Mouse (Mus musculus): ENCODE measurements at regions not wholly inside any gene's neighbourhood (a gene's known extent, or its start where the extent isn't known, plus 50 kb on each side); places are given as distances from the start of the nearest gene placed in this dataset.

GRCm38 (mm10) chr2:171661896-171662511, 381.3 kb downstream of the Cbln4 start:
- 65% methylated on average over 8 of the region's 8 CpGs for WGBS
- no peaks in the 10 kb centered on the region for H3K27me3 ChIP-seq
- H3K4me3 ChIP-seq = no peak overlapping the region
- H3K36me3 ChIP-seq = no peaks in the 10 kb centered on the region
- H3K4me1 ChIP-seq = no peaks in the 10 kb centered on the region
- H3K9me3 ChIP-seq = no peaks in the 10 kb centered on the region
- H3K4me2 ChIP-seq = no peak overlapping the region
- ATAC-seq (ENCODE audit: borderline replicate concordance, extremely low read depth, low FRiP score, low TSS enrichment) = no peak
- H3K27ac ChIP-seq = no peak overlapping the region
- H3K9ac ChIP-seq = no peak overlapping the region

GRCm38 (mm10) chr2:171657125-171657524, 386.1 kb downstream of the Cbln4 start:
- no peaks in the 10 kb centered on the region for H3K36me3 ChIP-seq
- H3K4me1 ChIP-seq = no peaks in the 10 kb centered on the region
- whole genome bisulfite sequencing = 58% methylated on average over 7 of the region's 7 CpGs
- H3K9ac ChIP-seq = no peak overlapping the region
- H3K27me3 ChIP-seq = no peaks in the 10 kb centered on the region
- ATAC-seq (ENCODE audit: borderline replicate concordance, extremely low read depth, low FRiP score, low TSS enrichment) = no peak
- no peak overlapping the region for H3K4me2 ChIP-seq
- H3K4me3 ChIP-seq = no peak overlapping the region
- H3K9me3 ChIP-seq = no peaks in the 10 kb centered on the region
- H3K27ac ChIP-seq = no peak overlapping the region

- 74% methylated on average over 4 of the region's 4 CpGs for WGBS
- no peak overlapping the region for H3K4me3 ChIP-seq
- no peak overlapping the region for H3K27ac ChIP-seq
- no peaks in the 10 kb centered on the region for H3K9me3 ChIP-seq
- H3K4me2 ChIP-seq = no peak overlapping the region
- H3K27me3 ChIP-seq = no peaks in the 10 kb centered on the region
- ATAC-seq (ENCODE audit: borderline replicate concordance, extremely low read depth, low FRiP score, low TSS enrichment) = no peak
- no peaks in the 10 kb centered on the region for H3K36me3 ChIP-seq
- no peak overlapping the region for H3K9ac ChIP-seq
- H3K4me1 ChIP-seq = no peaks in the 10 kb centered on the region
These were observed 401.5 kb downstream of the Cbln4 start for GRCm38 (mm10) chr2:171641730-171642129.

GRCm38 (mm10) chr2:171640478-171640877, 402.8 kb downstream of the Cbln4 start:
- H3K4me2 ChIP-seq = peak overlapping the region; percentile 21; the same call in 1 of the 2 replicates
- WGBS = 57% methylated on average over 9 of the region's 9 CpGs

GRCm38 (mm10) chr2:171638931-171639330, 404.3 kb downstream of the Cbln4 start:
- Histone ChIP-seq H3K4me1 (no peaks in the 10 kb centered on the region), H3K9ac (no peak overlapping the region), H3K36me3 (no peaks in the 10 kb centered on the region), H3K4me3 (no peak overlapping the region), H3K9me3 (no peaks in the 10 kb centered on the region), H3K27me3 (no peaks in the 10 kb centered on the region), H3K27ac (no peak overlapping the region), H3K4me2 (no peak overlapping the region)
- ATAC-seq (ENCODE audit: borderline replicate concordance, extremely low read depth, low FRiP score, low TSS enrichment) = no peak
- 87% methylated on average over 6 of the region's 6 CpGs for WGBS

More at GRCm38 (mm10) chr2:171640478-171640877, 402.8 kb downstream of the Cbln4 start:
- no peak overlapping the region for H3K27ac ChIP-seq
- no peaks in the 10 kb centered on the region for H3K36me3 ChIP-seq
- H3K27me3 ChIP-seq = no peaks in the 10 kb centered on the region
- no peaks in the 10 kb centered on the region for H3K4me1 ChIP-seq
- H3K9ac ChIP-seq = no peak overlapping the region
- ATAC-seq (ENCODE audit: borderline replicate concordance, extremely low read depth, low FRiP score, low TSS enrichment) = no peak
- no peak overlapping the region for H3K4me3 ChIP-seq
- no peaks in the 10 kb centered on the region for H3K9me3 ChIP-seq

GRCm38 (mm10) chr2:171636837-171637236, 406.4 kb downstream of the Cbln4 start:
- Histone ChIP-seq H3K36me3 (no peaks in the 10 kb centered on the region), H3K9me3 (no peaks in the 10 kb centered on the region), H3K27me3 (no peaks in the 10 kb centered on the region), H3K27ac (no peak overlapping the region), H3K4me1 (no peaks in the 10 kb centered on the region), H3K4me3 (no peak overlapping the region), H3K4me2 (no peak overlapping the region), H3K9ac (no peak overlapping the region)
- no peak for ATAC-seq (ENCODE audit: borderline replicate concordance, extremely low read depth, low FRiP score, low TSS enrichment)
- 20% methylated on average over 6 of the region's 6 CpGs for WGBS

- H3K4me2 ChIP-seq = no peak overlapping the region
- no peaks in the 10 kb centered on the region for H3K36me3 ChIP-seq
- no peaks in the 10 kb centered on the region for H3K9me3 ChIP-seq
- H3K9ac ChIP-seq = no peak overlapping the region
- no peak overlapping the region for H3K4me3 ChIP-seq
- WGBS = 59% methylated on average over 15 of the region's 15 CpGs
- no peaks in the 10 kb centered on the region for H3K4me1 ChIP-seq
- H3K27me3 ChIP-seq = no peaks in the 10 kb centered on the region
- no peak overlapping the region for H3K27ac ChIP-seq
- ATAC-seq (ENCODE audit: borderline replicate concordance, extremely low read depth, low FRiP score, low TSS enrichment) = no peak
These were observed 409.7 kb downstream of the Cbln4 start for GRCm38 (mm10) chr2:171633355-171634097.

- Histone ChIP-seq H3K4me1 (no peaks in the 10 kb centered on the region), H3K36me3 (no peaks in the 10 kb centered on the region), H3K9me3 (no peaks in the 10 kb centered on the region), H3K27ac (no peak overlapping the region), H3K4me2 (no peak overlapping the region), H3K9ac (no peak overlapping the region), H3K27me3 (no peaks in the 10 kb centered on the region), H3K4me3 (no peak overlapping the region)
- WGBS = 82% methylated on average over 9 of the region's 9 CpGs
- ATAC-seq (ENCODE audit: borderline replicate concordance, extremely low read depth, low FRiP score, low TSS enrichment) = no peak
These were observed 413.1 kb downstream of the Cbln4 start for GRCm38 (mm10) chr2:171630101-171630715.

GRCm38 (mm10) chr2:171628182-171628850, 414.9 kb downstream of the Cbln4 start:
- Histone ChIP-seq H3K27ac (no peak overlapping the region), H3K36me3 (no peaks in the 10 kb centered on the region), H3K4me1 (no peaks in the 10 kb centered on the region), H3K4me3 (no peak overlapping the region), H3K9ac (no peak overlapping the region), H3K27me3 (no peaks in the 10 kb centered on the region), H3K9me3 (no peaks in the 10 kb centered on the region), H3K4me2 (no peak overlapping the region)
- 89% methylated on average over 10 of the region's 10 CpGs for WGBS
- no peak for ATAC-seq (ENCODE audit: borderline replicate concordance, extremely low read depth, low FRiP score, low TSS enrichment)

GRCm38 (mm10) chr2:171620668-171621067, 422.6 kb downstream of the Cbln4 start:
- Histone ChIP-seq H3K9ac (no peak overlapping the region), H3K27ac (no peak overlapping the region), H3K9me3 (no peaks in the 10 kb centered on the region), H3K27me3 (no peaks in the 10 kb centered on the region), H3K4me1 (no peaks in the 10 kb centered on the region), H3K4me3 (no peak overlapping the region), H3K36me3 (no peaks in the 10 kb centered on the region), H3K4me2 (no peak overlapping the region)
- whole genome bisulfite sequencing = 85% methylated on average over 5 of the region's 5 CpGs
- ATAC-seq (ENCODE audit: borderline replicate concordance, extremely low read depth, low FRiP score, low TSS enrichment) = no peak

GRCm38 (mm10) chr2:171620253-171620652, 423.0 kb downstream of the Cbln4 start:
- Histone ChIP-seq H3K9ac (no peak overlapping the region), H3K9me3 (no peaks in the 10 kb centered on the region), H3K27me3 (no peaks in the 10 kb centered on the region), H3K4me2 (no peak overlapping the region), H3K4me3 (no peak overlapping the region), H3K4me1 (no peaks in the 10 kb centered on the region), H3K27ac (no peak overlapping the region), H3K36me3 (no peaks in the 10 kb centered on the region)
- WGBS = 60% methylated on average over 2 of the region's 2 CpGs
- ATAC-seq (ENCODE audit: borderline replicate concordance, extremely low read depth, low FRiP score, low TSS enrichment) = no peak

- 65% methylated on average over 4 of the region's 4 CpGs for WGBS
- ATAC-seq (ENCODE audit: borderline replicate concordance, extremely low read depth, low FRiP score, low TSS enrichment) = no peak
- Histone ChIP-seq H3K9ac (no peak overlapping the region), H3K4me3 (no peak overlapping the region), H3K4me2 (no peak overlapping the region), H3K4me1 (no peaks in the 10 kb centered on the region), H3K27me3 (no peaks in the 10 kb centered on the region), H3K36me3 (no peaks in the 10 kb centered on the region), H3K27ac (no peak overlapping the region), H3K9me3 (no peaks in the 10 kb centered on the region)
These were observed 424.5 kb downstream of the Cbln4 start for GRCm38 (mm10) chr2:171618771-171619170.
